Mouse (Mus musculus) hindbrain, embryonic 12.5 days (tissue): ENCODE data around the gene Cpne4. TPM values are rescaled to one million over a fixed set of nuclear protein-coding genes. Genes with fewer than 3 reads are reported as not detected.

Experiments
- ATAC-seq: fragments of 200-750 bp; cut with Nextera tagmentation; 2 replicates; pipeline ENCODE4 v1.8.0; 2017; ENCODE audit warnings: moderate TSS enrichment; ENCODE audit not compliant: low FRiP score
- H3K27ac ChIP-seq: fragments of 300-500 bp; sonication (generic); 2 replicates; pipeline ENCODE4 v1.5.1; 2016; ENCODE audit warnings: mild to moderate bottlenecking
- H3K27me3 ChIP-seq: fragments of 300-500 bp; sonication (generic); 2 replicates; pipeline ENCODE4 v1.6.1; 2016; ENCODE audit warnings: mild to moderate bottlenecking
- H3K36me3 ChIP-seq: fragments of 300-500 bp; sonication (generic); 2 replicates; pipeline ENCODE4 v1.6.1; 2016; ENCODE audit warnings: mild to moderate bottlenecking
- H3K4me1 ChIP-seq: fragments of 300-500 bp; sonication (generic); 2 replicates; pipeline ENCODE4 v1.6.1; 2016
- H3K4me2 ChIP-seq: fragments of 300-500 bp; sonication (generic); replicated peaks from 2 replicates; pipeline ENCODE4 v1.6.1; 2016; ENCODE audit warnings: mild to moderate bottlenecking
- H3K4me3 ChIP-seq: fragments of 300-500 bp; sonication (generic); 2 replicates; pipeline ENCODE4 v1.5.1; 2016; ENCODE audit warnings: mild to moderate bottlenecking
- H3K9ac ChIP-seq: fragments of 300-500 bp; sonication (generic); 2 replicates; pipeline ENCODE4 v1.6.1; 2016; ENCODE audit warnings: mild to moderate bottlenecking, moderate library complexity
- H3K9me3 ChIP-seq: fragments of 300-500 bp; sonication (generic); replicated peaks from 2 replicates; pipeline ENCODE4 v1.6.1; 2016; ENCODE audit warnings: mild to moderate bottlenecking
- WGBS: fragments of 180-500 bp; shearing (Covaris S2); methylation state at CpG from one replicate; pipeline ENCODE4 v1.1.7; 2016; 5-methylcytosine and 5-hydroxymethylcytosine counted together
- polyA plus RNA-seq: library from polyadenylated mRNA; unstranded; fragments of >200 nt; fragmentation: Nextera tagmentation; extraction: Ambion mirVana; gene quantifications from 2 replicates; pipeline ENCODE4 v1.2.1, GENCODE M21; 2016

Cpne4 gene
- polyA plus RNA-seq, result 2.3 TPM in 2 replicates

DNA sequence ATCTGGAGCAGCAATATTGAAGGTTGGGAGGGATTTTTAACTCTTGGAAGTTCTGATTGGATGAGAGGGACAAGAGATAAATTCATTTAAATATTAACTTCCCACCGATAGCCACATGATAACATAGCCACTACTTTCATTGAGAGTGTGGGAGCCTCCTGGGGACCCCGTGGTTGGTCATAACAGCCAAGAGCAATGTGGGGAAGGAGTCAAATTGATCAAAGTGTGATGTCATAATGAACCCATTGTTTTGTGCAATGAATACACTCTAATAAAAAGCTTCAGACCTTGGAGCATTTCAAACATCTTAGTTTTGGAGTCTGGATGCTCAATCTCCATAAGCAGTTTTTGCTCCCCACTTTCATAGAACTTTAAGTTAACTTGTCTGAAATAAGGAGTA lies at the start of gene Cpne4:
TSS of gene Cpne4 (plus strand) at position 301 of the 400 bp plus-strand sequence.
- Histone ChIP-seq H3K4me2 (no peak within 1 kb of the TSS), H3K4me1 (no peaks in the 10 kb centered on the region), H3K9ac (no peak within 1 kb of the TSS), H3K36me3 (no peaks in the 10 kb centered on the region), H3K27me3 (no peaks in the 10 kb centered on the region), H3K4me3 (no peak within 1 kb of the TSS), H3K9me3 (no peaks in the 10 kb centered on the region), H3K27ac (no peak within 1 kb of the TSS)
- 84% methylated on average over 2 of the region's 2 CpGs for WGBS
- no peak for ATAC-seq

DNA sequence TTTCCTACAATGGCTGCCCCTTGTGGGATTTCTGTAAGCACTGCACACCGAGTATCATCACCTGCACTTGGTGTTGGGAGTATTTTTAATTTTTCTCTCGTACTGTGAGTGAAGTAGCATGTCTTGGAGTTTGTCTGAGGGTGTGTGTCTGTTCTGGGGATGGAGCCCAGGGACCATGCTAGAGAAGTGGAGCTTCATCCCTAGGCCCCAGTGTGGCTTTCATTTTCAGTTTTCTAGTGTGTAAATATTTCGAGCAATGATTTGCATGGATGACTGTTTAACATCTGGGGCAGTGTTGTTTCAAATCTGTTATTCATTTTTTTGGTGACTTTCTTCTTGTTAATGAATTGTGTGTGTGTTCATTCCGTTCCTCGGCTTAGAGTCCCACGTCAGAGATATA lies 31.9 kb upstream of the Cpne4 start:
- H3K4me3 ChIP-seq, result no peak overlapping the region
- 82% methylated on average over 6 of the region's 6 CpGs for WGBS
- H3K4me1 ChIP-seq, result no peaks in the 10 kb centered on the region
- no peak overlapping the region for H3K9ac ChIP-seq
- H3K27ac ChIP-seq, result no peak overlapping the region
- H3K27me3 ChIP-seq, result no peaks in the 10 kb centered on the region
- no peaks in the 10 kb centered on the region for H3K9me3 ChIP-seq
- no peak overlapping the region for H3K4me2 ChIP-seq
- ATAC-seq, result no peak
- no peaks in the 10 kb centered on the region for H3K36me3 ChIP-seq

DNA sequence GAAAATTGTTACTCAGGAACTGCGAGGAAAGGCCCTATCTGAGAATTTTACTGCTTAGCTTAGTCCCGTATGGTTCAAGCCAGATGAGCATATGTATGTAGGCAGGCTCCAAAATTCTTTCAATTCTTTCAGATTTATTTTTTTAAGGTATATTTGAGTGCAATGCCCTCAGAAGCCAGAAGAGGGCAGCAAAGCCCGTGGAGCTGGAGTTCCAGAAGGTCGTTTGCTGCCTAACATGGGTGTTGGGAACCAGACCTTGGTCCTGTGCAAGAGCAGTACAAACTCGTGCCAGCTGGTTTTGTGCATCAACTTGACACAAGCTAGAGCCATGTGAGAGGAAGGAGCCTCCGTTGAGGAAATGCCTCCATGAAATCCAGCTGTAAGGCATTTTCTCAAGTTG lies 11.6 kb upstream of the Cpne4 start:
- H3K27me3 ChIP-seq, result no peaks in the 10 kb centered on the region
- H3K4me3 ChIP-seq, result no peak overlapping the region
- no peak for ATAC-seq
- H3K4me2 ChIP-seq, result no peak overlapping the region
- no peak overlapping the region for H3K9ac ChIP-seq
- WGBS, result 55% methylated on average over 6 of the region's 6 CpGs
- no peaks in the 10 kb centered on the region for H3K9me3 ChIP-seq
- no peak overlapping the region for H3K27ac ChIP-seq
- no peaks in the 10 kb centered on the region for H3K36me3 ChIP-seq
- H3K4me1 ChIP-seq, result no peaks in the 10 kb centered on the region

DNA sequence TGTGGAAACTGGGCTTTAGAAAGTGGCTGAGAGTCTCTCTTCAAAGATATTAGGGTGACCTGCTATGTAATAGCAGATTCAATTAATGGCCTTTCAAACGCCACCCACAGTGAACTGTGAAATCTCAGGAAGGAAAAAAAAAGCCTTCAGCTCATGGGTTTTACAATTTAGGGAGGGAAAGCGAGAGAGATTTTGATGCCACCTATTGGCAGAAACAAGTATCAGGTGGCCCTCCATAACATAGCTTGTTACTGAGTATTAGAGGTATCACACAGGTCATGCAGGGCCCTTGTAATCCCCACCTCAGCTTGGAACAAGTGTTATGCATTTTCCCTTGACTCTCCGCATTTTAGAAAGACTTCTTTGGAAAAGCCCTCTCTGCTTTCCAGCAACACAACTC lies 18.7 kb downstream of the Cpne4 start:
- H3K27ac ChIP-seq, result no peak overlapping the region
- WGBS, result 58% methylated on average over 3 of the region's 3 CpGs
- H3K4me3 ChIP-seq, result no peak overlapping the region
- no peak for ATAC-seq
- no peak overlapping the region for H3K4me2 ChIP-seq
- no peaks in the 10 kb centered on the region for H3K4me1 ChIP-seq
- H3K36me3 ChIP-seq, result no peaks in the 10 kb centered on the region
- peaks cover 15% of the 10 kb centered on the region for H3K27me3 ChIP-seq
- no peak overlapping the region for H3K9ac ChIP-seq
- no peaks in the 10 kb centered on the region for H3K9me3 ChIP-seq

DNA sequence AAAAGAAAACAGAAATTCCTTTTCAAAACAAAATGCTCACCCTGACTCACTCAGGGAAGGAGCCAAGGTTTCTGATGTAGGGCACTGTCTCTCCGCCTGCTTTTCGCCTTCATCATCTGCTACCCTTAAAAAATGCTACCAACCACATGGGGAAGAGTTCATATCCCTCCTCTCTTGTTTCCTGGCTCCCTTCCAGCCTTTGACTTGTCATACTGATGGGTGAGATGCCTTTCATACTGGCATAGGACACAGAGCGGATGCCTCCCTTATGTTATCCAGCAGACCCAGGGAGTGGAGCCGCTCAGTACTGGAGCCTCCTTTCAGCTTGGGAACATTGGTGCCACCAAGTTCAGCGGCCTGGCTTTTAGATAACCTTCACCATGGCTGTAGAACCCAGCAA lies 19.4 kb downstream of the Cpne4 start:
- no peaks in the 10 kb centered on the region for H3K9me3 ChIP-seq
- WGBS, result 86% methylated on average over 5 of the region's 5 CpGs
- H3K27ac ChIP-seq, result no peak overlapping the region
- H3K4me3 ChIP-seq, result no peak overlapping the region
- H3K9ac ChIP-seq, result no peak overlapping the region
- H3K27me3 ChIP-seq, result peaks cover 21% of the 10 kb centered on the region
- H3K4me1 ChIP-seq, result no peaks in the 10 kb centered on the region
- no peak overlapping the region for H3K4me2 ChIP-seq
- H3K36me3 ChIP-seq, result no peaks in the 10 kb centered on the region
- no peak for ATAC-seq

DNA sequence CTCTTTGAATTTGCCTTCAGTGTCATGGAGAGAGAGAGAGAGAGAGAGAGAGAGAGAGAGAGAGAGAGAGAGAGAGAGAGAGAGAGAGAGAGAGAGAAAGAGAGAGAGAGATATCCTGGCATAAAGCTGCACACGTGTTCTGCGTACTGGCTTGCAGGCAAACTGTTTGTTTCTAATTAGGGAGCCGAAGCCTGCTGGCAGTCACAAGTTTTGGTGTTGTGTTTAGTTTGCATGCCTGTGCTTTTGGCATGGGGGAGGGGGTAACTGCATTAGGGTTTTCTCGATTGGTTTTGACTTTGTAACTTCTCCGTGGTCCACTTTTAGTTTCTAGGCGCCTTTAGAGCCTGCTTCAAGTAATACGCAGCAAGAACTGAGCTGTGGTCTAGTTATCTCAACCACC lies 20.0 kb downstream of the Cpne4 start:
- no peak for ATAC-seq
- H3K9me3 ChIP-seq, result no peaks in the 10 kb centered on the region
- H3K4me2 ChIP-seq, result no peak overlapping the region
- H3K36me3 ChIP-seq, result no peaks in the 10 kb centered on the region
- H3K9ac ChIP-seq, result no peak overlapping the region
- no peak overlapping the region for H3K27ac ChIP-seq
- H3K4me1 ChIP-seq, result no peaks in the 10 kb centered on the region
- no peak overlapping the region for H3K4me3 ChIP-seq
- 80% methylated on average over 7 of the region's 7 CpGs for WGBS
- H3K27me3 ChIP-seq, result peaks cover 23% of the 10 kb centered on the region

DNA sequence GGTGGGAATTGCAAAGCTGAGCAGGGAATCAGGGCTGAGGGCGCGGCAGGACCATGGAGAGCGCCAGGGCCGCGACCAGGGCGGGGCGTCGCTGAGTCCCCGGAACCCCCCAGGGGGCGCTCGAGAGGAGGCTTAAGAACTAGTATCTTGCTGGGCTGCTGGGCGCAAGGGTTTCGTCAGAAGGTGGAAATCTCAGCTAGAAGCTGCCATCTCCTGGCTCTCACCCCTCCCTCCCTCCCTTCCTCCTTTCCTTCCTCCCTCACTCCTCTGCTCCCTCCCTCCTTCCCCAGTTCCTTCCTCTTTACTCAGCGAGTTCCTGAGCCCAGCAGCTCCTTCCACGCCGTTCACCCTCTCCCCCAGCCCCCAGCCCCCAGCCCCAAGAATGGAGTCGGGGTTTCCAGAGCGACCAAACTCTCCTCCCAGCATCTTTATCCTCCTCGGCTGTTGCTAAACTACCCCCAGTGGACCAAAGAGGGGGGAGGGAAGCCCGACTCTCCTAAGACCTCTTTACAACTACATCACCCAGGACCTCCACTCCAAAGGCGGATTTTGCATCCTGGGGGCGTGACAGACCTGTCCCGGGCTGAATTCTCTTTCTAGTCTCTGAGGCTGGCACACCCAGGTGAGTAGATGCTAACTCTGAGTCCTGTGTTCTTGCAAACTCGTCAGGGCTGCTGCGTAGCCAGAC lies 22.5 kb downstream of the Cpne4 start:
- Histone ChIP-seq H3K4me3 (peak overlapping the region; percentile 22), H3K9me3 (no peaks in the 10 kb centered on the region), H3K27ac (no peak overlapping the region), H3K4me2 (peak overlapping the region; percentile 51), H3K36me3 (no peaks in the 10 kb centered on the region), H3K9ac (peak overlapping the region; percentile 2), H3K4me1 (no peaks in the 10 kb centered on the region), H3K27me3 (peaks cover 23% of the 10 kb centered on the region)
- under 1% methylated on average over 20 of the region's 25 CpGs for WGBS
- peak; percentile 58; the same call in 1 of the 2 replicates for ATAC-seq

DNA sequence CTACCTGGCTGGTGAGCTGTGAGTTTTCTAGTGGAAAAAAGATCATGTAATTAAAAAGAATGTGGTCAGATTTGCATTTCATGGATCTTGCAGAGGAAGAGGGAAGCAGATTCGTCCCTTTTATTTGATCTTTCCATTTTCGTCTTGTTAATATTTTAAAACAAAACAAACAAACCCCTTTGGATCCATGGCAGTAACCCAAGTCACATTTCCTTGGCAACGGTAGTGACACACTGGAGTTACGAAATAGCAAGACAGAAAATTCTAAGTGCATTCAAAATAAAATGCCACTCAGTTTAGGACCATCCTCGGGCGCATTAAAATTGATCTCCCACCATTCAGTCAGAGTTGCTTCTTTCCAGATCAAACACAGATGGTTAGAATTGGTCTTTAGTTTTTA lies 25.8 kb downstream of the Cpne4 start:
- Histone ChIP-seq H3K4me3 (no peak overlapping the region), H3K36me3 (no peaks in the 10 kb centered on the region), H3K27me3 (peaks cover 23% of the 10 kb centered on the region), H3K4me1 (no peaks in the 10 kb centered on the region), H3K27ac (no peak overlapping the region), H3K9ac (no peak overlapping the region), H3K9me3 (no peaks in the 10 kb centered on the region), H3K4me2 (no peak overlapping the region)
- no peak for ATAC-seq
- 85% methylated on average over 6 of the region's 6 CpGs for WGBS

DNA sequence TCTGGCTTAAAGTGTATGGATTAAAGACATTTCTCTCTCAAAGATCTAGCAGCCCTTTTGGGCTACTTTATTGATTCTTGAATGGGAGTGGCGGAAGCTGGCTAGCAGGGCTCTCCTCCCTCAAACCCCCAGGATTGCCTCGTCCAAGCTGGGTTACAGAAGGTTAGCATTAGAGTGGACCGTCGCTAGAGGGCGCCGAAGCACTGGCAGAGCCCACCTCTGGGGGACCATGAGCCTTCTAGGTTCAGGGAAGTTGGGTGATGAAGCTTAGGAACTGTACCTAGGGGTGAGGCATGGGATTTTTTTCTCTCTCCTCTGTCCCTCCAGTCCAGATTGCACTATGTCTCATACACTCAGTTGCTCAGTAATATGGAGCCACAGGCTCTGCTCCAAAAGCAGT lies 27.4 kb downstream of the Cpne4 start:
- Histone ChIP-seq H3K4me1 (no peaks in the 10 kb centered on the region), H3K4me2 (no peak overlapping the region), H3K9ac (no peak overlapping the region), H3K27ac (no peak overlapping the region), H3K36me3 (no peaks in the 10 kb centered on the region), H3K4me3 (no peak overlapping the region), H3K27me3 (peaks cover 21% of the 10 kb centered on the region), H3K9me3 (no peaks in the 10 kb centered on the region)
- ATAC-seq, result peak; percentile 78
- 1% methylated on average over 6 of the region's 6 CpGs for WGBS

DNA sequence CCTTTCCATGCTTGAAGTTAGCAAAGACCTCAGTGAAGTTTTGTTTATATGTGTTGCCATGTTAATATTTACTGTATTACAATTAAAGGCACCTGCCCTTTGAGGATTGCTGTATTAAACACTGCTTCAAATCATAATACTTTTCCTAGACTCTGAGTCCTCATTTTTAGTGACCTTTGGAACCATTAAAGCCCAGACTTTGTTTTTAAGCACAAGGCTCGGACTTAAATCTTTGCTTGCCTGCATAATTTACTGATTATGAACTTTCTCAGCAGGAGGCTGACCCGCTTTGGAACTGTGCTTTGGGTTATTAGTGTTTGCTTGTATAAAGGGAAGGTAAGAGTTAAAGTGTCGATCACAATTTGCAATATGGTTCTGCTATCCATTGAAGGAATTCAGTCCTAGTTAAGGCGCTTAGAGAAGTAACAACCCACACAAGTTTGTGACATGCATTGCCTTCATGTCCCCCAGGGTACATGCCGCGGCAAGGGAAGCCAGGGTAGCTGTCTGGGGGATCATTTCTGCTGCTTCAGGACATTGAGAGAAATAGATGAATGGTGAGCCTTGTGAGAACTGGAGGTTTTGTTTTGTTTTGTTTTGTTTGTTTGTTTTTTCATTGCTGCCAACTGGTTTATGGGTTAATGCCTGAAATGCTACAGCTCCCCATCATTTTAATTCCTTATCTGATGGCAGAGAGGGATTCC lies 35.0 kb downstream of the Cpne4 start:
- H3K9me3 ChIP-seq, result no peaks in the 10 kb centered on the region
- no peaks in the 10 kb centered on the region for H3K27me3 ChIP-seq
- no peak overlapping the region for H3K27ac ChIP-seq
- 71% methylated on average over 6 of the region's 6 CpGs for WGBS
- H3K4me1 ChIP-seq, result no peaks in the 10 kb centered on the region
- ATAC-seq, result no peak
- H3K36me3 ChIP-seq, result no peaks in the 10 kb centered on the region
- no peak overlapping the region for H3K4me3 ChIP-seq
- H3K9ac ChIP-seq, result no peak overlapping the region
- H3K4me2 ChIP-seq, result no peak overlapping the region

DNA sequence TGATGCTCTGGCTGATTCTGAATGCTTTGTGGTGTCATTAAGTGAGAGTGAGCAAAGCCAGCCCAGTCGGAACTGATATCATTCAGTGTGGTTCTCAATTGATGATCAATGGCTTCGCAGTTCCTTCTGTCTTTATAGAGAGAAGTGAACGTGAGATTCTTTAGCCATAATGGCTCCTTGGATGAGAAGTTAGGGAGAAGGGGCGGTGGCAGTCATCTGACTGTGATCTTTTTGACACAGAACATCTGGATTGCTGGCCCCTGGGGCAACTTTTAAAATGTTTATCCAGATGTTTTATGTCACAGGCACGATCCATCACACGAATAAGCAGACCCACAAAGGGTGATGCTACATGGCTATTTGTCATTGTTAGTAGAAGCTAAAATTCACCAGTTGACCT lies 35.6 kb downstream of the Cpne4 start:
- no peak overlapping the region for H3K27ac ChIP-seq
- no peak overlapping the region for H3K9ac ChIP-seq
- WGBS, result 62% methylated on average over 6 of the region's 6 CpGs
- no peaks in the 10 kb centered on the region for H3K36me3 ChIP-seq
- H3K4me1 ChIP-seq, result no peaks in the 10 kb centered on the region
- no peak overlapping the region for H3K4me2 ChIP-seq
- H3K4me3 ChIP-seq, result no peak overlapping the region
- no peaks in the 10 kb centered on the region for H3K27me3 ChIP-seq
- no peaks in the 10 kb centered on the region for H3K9me3 ChIP-seq
- no peak for ATAC-seq

DNA sequence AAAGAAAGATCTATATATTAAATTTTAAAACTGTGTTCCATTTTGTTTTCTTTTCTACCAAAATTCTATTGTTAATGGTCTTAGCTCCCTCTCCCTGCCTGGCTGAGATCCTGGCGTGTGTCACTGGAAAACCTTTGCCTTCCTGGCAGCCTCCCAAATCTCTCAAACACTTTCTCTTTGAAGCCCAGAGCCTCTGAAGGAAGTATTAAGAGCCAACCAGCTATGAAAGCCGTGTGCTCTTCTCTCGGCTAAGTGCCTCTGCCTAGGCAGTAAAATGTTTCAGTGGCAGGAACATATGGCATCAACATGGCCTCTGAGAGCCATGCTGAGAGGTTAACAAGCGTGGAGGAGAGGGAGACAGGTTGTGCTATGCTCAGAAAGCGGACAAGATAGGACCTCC lies 47.5 kb downstream of the Cpne4 start:
- WGBS, result 46% methylated on average over 5 of the region's 5 CpGs
- no peak for ATAC-seq
- H3K27ac ChIP-seq, result no peak overlapping the region

DNA sequence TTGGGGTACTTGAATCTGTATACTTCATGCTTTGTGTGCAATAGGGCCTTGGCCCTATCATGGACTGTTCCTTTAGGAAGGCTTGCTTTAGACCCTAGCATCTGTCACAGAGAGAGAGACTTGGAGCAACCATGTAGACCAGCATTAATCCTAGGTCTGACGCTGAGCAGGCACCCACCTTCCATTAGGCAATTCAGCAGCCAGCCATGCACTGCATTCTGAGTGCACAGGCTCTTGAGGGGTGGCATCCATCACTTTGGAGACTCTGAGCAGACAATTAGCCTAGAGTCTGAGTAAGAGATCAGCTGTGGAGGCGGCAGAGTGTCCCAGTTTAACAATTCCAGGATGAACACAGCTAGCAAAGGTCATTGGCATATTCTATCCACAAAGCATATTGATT lies 47.9 kb downstream of the Cpne4 start:
- no peaks in the 10 kb centered on the region for H3K36me3 ChIP-seq
- no peak overlapping the region for H3K4me2 ChIP-seq
- WGBS, result 75% methylated on average over 2 of the region's 2 CpGs
- H3K4me1 ChIP-seq, result no peaks in the 10 kb centered on the region
- no peak overlapping the region for H3K9ac ChIP-seq
- no peak overlapping the region for H3K4me3 ChIP-seq
- no peaks in the 10 kb centered on the region for H3K27me3 ChIP-seq
- ATAC-seq, result no peak
- no peaks in the 10 kb centered on the region for H3K9me3 ChIP-seq
- H3K27ac ChIP-seq, result no peak overlapping the region

More for the DNA sequence above, 47.5 kb downstream of the Cpne4 start:
- no peaks in the 10 kb centered on the region for H3K9me3 ChIP-seq
- no peaks in the 10 kb centered on the region for H3K4me1 ChIP-seq
- H3K9ac ChIP-seq, result no peak overlapping the region
- no peak overlapping the region for H3K4me3 ChIP-seq
- no peaks in the 10 kb centered on the region for H3K27me3 ChIP-seq
- H3K36me3 ChIP-seq, result no peaks in the 10 kb centered on the region
- H3K4me2 ChIP-seq, result no peak overlapping the region
